Mouse (Mus musculus) forebrain, embryonic 10.5 days (tissue): ENCODE data around the gene Gsk3b. TPM values are rescaled to one million over a fixed set of nuclear protein-coding genes. Genes with fewer than 3 reads are reported as not detected.
"Not testable (repeated sequence)": the region's sequence is repeated elsewhere in the genome, so short reads cannot be mapped to it uniquely, and the experiment has no call there.

ENCODE experiments used
- DNase-seq: peaks from one replicate; pipeline ENCODE4 v3.0.0-alpha.2; 2017; ENCODE audit warnings: low spot score; ENCODE audit errors: extremely low spot score
- H3K27ac ChIP-seq: fragments of 300-500 bp; sonication (generic); 2 replicates; pipeline ENCODE4 v1.5.1; 2016; ENCODE audit warnings: mild to moderate bottlenecking
- H3K27me3 ChIP-seq: fragments of 300-500 bp; sonication (generic); 2 replicates; pipeline ENCODE4 v1.6.1; 2016; ENCODE audit warnings: mild to moderate bottlenecking; ENCODE audit not compliant: poor library complexity, severe bottlenecking
- H3K36me3 ChIP-seq: fragments of 300-500 bp; sonication (generic); replicated peaks from 2 replicates; pipeline ENCODE4 v1.6.1; 2016; ENCODE audit warnings: mild to moderate bottlenecking, moderate library complexity
- H3K4me1 ChIP-seq: fragments of 300-500 bp; sonication (generic); 2 replicates; pipeline ENCODE4 v1.6.1; 2016
- H3K4me3 ChIP-seq: fragments of 300-500 bp; sonication (generic); 2 replicates; pipeline ENCODE4 v1.5.1; 2016; ENCODE audit warnings: mild to moderate bottlenecking, moderate library complexity
- H3K9me3 ChIP-seq: fragments of 300-500 bp; sonication (generic); 2 replicates; pipeline ENCODE4 v1.6.1; 2016; ENCODE audit warnings: mild to moderate bottlenecking, moderate library complexity
- WGBS: fragments of 180-500 bp; shearing (Covaris S2); methylation state at CpG from one replicate; pipeline ENCODE4 v1.1.7; 2016; 5-methylcytosine and 5-hydroxymethylcytosine counted together
- polyA plus RNA-seq: library from polyadenylated mRNA; unstranded; fragments of >200 nt; fragmentation: Nextera tagmentation; extraction: Ambion mirVana; gene quantifications from 2 replicates; pipeline ENCODE4 v1.2.1, GENCODE M21; 2016

Gsk3b gene
- polyA plus RNA-seq, 1 experiment from 2014 or later = 64.3 TPM

- WGBS = 98% methylated on average over 2 of the region's 2 CpGs
- no peaks in the 10 kb centered on the region for H3K9me3 ChIP-seq
Measured at GRCm38 (mm10) chr16:38114074-38114473, 25.3 kb downstream of the Gsk3b start.

GRCm38 (mm10) chr16:38117909-38118308 lies 29.1 kb downstream of the Gsk3b start:
- peaks cover 28% of the 10 kb centered on the region for H3K36me3 ChIP-seq
- not testable (repeated sequence) for H3K27ac ChIP-seq, H3K4me1 ChIP-seq, H3K27me3 ChIP-seq, DNase-seq, H3K4me3 ChIP-seq, H3K9me3 ChIP-seq
- 97% methylated on average over 9 of the region's 9 CpGs for WGBS

More at GRCm38 (mm10) chr16:38114074-38114473, 25.3 kb downstream of the Gsk3b start:
- no peak overlapping the region for H3K4me3 ChIP-seq
- H3K4me1 ChIP-seq = no peaks in the 10 kb centered on the region
- H3K27ac ChIP-seq = no peak overlapping the region
- no peak for DNase-seq
- peaks cover 15% of the 10 kb centered on the region for H3K36me3 ChIP-seq
- no peaks in the 10 kb centered on the region for H3K27me3 ChIP-seq

GRCm38 (mm10) chr16:38118723-38119122 lies 29.9 kb downstream of the Gsk3b start:
- 89% methylated on average over 1 of the region's 1 CpGs for WGBS
- Histone ChIP-seq H3K4me1 (peaks cover 9% of the 10 kb centered on the region), H3K4me3 (no peak overlapping the region), H3K36me3 (peaks cover 32% of the 10 kb centered on the region), H3K27me3 (no peaks in the 10 kb centered on the region), H3K9me3 (no peaks in the 10 kb centered on the region), H3K27ac (no peak overlapping the region)
- DNase-seq = no peak

DNA sequence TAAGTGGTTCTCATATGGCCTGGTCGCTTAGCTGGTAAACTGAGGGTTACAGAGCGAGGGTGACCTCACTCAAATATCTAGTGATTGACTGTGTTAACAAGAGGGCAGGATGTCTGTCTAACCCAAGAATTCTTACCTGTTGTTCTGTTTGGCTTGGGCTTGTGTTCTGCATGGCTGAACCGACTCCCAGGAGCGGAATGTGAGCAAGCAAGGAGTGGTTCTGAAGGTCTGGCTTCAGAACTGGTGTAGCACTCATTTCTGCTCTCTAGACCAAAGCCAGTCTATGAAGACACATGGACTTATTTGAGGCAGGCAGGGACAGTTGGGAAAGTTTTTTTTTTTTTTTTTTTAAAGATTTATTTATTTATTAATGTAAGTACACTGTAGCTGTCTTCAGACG lies 30.5 kb downstream of the Gsk3b start:
- no peak for DNase-seq
- Histone ChIP-seq H3K27me3 (no peaks in the 10 kb centered on the region), H3K27ac (no peak overlapping the region), H3K9me3 (no peaks in the 10 kb centered on the region), H3K4me3 (no peak overlapping the region), H3K36me3 (peaks cover 28% of the 10 kb centered on the region), H3K4me1 (peaks cover 9% of the 10 kb centered on the region)
- WGBS = 92% methylated on average over 5 of the region's 5 CpGs

- Histone ChIP-seq H3K27me3 (no peaks in the 10 kb centered on the region), H3K4me3 (no peak overlapping the region), H3K4me1 (peaks cover 42% of the 10 kb centered on the region), H3K36me3 (peaks cover 12% of the 10 kb centered on the region), H3K27ac (no peak overlapping the region), H3K9me3 (no peaks in the 10 kb centered on the region)
- DNase-seq = no peak
- 86% methylated on average over 5 of the region's 5 CpGs for WGBS
Measured at GRCm38 (mm10) chr16:38129171-38129570, 40.4 kb downstream of the Gsk3b start.

DNA sequence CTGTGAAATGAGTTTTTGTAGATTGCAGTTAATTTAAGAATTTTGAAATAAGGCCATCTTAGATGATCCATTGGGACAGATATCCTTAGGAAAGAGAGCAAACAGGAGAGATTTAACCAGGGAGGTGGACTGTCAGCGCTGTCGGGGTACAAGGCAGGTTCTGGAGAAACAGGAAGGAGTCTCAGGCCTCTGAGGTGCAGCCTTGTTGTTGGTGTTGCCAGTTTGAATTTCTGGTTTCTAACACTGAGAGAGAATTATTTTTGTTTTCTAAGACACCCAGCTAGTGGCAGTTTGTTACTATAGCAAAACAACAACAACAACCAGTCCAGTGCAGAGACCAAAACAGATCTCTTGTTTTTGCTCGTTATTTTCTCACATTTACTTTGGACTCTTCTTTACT lies 42.2 kb downstream of the Gsk3b start:
- Histone ChIP-seq H3K4me1 (peaks cover 42% of the 10 kb centered on the region), H3K4me3 (no peak overlapping the region), H3K27me3 (no peaks in the 10 kb centered on the region), H3K9me3 (no peaks in the 10 kb centered on the region), H3K36me3 (peaks cover 19% of the 10 kb centered on the region), H3K27ac (no peak overlapping the region)
- WGBS = 83% methylated on average over 3 of the region's 3 CpGs
- DNase-seq = no peak

GRCm38 (mm10) chr16:38131756-38132155 lies 43.0 kb downstream of the Gsk3b start:
- Histone ChIP-seq H3K27ac (no peak overlapping the region), H3K4me3 (no peak overlapping the region), H3K4me1 (peaks cover 49% of the 10 kb centered on the region), H3K9me3 (no peaks in the 10 kb centered on the region), H3K27me3 (no peaks in the 10 kb centered on the region), H3K36me3 (peaks cover 13% of the 10 kb centered on the region)
- WGBS = 43% methylated on average over 9 of the region's 9 CpGs
- DNase-seq = no peak

DNA sequence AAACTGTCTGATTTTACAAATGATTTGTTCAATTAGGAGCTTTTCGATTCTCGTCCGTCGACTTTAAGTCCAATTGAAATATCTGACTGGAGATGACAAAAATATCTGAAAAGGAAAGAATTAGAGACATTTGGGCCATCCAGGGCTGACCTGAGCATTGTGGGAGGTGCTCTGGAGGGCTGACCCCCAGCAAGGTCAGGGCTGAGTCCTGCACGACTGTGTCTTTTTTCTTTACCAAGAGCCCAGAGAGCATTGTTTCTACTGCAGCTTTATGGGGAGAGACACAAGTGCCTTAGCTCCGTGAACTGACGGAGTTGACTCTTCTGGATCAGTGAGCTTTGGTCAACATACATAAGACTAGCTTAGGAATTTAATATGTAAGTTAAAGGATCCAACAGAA lies 43.4 kb downstream of the Gsk3b start:
- no peak for DNase-seq
- Histone ChIP-seq H3K4me1 (peaks cover 54% of the 10 kb centered on the region), H3K27ac (no peak overlapping the region), H3K9me3 (no peaks in the 10 kb centered on the region), H3K36me3 (peaks cover 10% of the 10 kb centered on the region), H3K4me3 (no peak overlapping the region), H3K27me3 (no peaks in the 10 kb centered on the region)
- 65% methylated on average over 7 of the region's 7 CpGs for WGBS

DNA sequence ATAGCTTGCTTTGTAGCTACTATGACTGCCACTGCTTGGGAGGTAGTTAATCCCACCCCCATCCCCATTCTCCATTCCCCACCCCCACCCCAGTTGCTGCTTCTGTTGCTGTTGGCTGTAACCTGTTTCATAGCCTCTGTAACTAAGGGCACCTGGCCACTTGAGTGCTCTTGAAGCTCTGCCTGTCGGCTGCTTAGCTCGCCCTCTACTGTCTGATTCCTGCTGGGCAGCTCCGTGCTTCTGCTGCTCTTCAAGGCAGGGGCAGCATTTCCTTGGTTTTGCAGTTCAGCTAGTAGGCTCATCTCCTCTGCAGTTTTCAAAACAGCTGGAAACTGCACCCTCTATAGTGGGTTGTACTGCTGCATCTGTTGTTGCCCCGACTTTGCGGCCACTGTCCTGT lies 48.5 kb downstream of the Gsk3b start:
- no peaks in the 10 kb centered on the region for H3K27me3 ChIP-seq
- no peak overlapping the region for H3K27ac ChIP-seq
- H3K4me3 ChIP-seq = no peak overlapping the region
- H3K36me3 ChIP-seq = peaks cover 7% of the 10 kb centered on the region
- WGBS = 46% methylated on average over 5 of the region's 5 CpGs
- H3K4me1 ChIP-seq = peaks cover 36% of the 10 kb centered on the region
- no peaks in the 10 kb centered on the region for H3K9me3 ChIP-seq
- DNase-seq = no peak

DNA sequence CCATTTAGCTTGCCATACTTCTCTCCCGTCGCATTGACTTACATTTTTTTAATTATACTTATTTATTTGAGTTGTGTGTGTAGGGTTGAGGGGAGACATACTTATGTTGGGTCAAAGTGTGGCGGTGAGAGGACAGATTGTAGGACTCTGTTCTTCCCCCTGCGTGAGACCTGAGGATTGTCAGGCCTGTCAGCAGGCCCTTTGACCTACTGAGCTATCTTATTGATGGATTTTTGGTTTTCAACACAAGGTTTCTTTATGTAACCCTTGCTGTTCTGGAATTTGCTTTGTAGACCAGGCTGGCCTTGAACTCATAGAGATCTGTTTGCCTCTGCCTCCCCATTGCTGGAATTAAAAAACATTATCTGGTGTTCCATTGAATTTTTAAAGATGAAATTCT lies 56.1 kb downstream of the Gsk3b start:
- Histone ChIP-seq H3K9me3 (no peaks in the 10 kb centered on the region; the same call in 1 of the 2 replicates), H3K4me3 (no peak overlapping the region), H3K36me3 (peaks cover 49% of the 10 kb centered on the region), H3K27ac (no peak overlapping the region), H3K4me1 (no peaks in the 10 kb centered on the region), H3K27me3 (no peaks in the 10 kb centered on the region)
- no peak for DNase-seq
- WGBS = 96% methylated on average over 4 of the region's 4 CpGs

- Histone ChIP-seq H3K4me3 (no peak overlapping the region), H3K4me1 (no peaks in the 10 kb centered on the region), H3K27ac (no peak overlapping the region), H3K27me3 (no peaks in the 10 kb centered on the region), H3K9me3 (peaks cover 8% of the 10 kb centered on the region; the same call in 1 of the 2 replicates), H3K36me3 (peaks cover 68% of the 10 kb centered on the region)
- no peak for DNase-seq
Measured at GRCm38 (mm10) chr16:38150555-38150954, 61.8 kb downstream of the Gsk3b start.

DNA sequence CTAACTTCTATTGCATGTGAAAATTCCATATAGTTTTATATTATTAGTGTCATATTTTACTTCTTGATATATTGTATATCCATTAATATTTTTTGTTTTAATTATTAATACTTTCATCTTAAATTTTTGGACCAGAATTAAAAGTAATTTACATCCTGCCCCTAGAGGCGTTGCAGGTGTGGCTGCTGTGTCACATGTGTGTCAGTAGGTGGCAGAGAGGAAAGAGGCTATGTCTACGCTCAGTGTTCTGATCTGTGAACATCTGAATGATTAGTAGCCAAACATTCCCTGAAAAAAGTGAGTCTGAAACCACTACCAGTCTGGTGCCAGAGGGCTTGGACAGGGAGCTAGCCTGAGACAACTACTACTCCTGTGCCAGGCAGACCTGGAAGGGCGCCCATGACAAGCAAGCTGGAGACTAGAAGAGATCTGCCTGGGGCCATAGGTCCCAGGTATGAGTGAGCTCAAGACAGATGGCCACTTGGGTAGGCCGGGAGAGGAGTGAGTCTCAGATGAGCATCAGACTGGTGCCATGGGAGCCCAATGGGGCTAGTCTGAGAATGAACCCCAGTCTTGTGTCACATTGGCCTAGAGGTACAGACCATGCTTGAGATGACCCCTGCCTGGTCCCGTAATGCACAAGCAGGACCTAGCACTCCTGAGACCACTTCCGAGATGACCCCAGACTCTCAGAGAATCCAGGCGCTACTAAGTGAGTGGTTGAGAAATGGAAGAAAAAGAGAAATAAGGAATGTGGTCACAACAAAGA lies 69.2 kb downstream of the Gsk3b start:
- Histone ChIP-seq H3K36me3 (peaks cover 34% of the 10 kb centered on the region), H3K9me3 (peaks cover 8% of the 10 kb centered on the region; the same call in 1 of the 2 replicates), H3K27ac (no peak overlapping the region), H3K27me3 (no peaks in the 10 kb centered on the region), H3K4me1 (no peaks in the 10 kb centered on the region), H3K4me3 (no peak overlapping the region)
- no peak for DNase-seq
- WGBS = 93% methylated on average over 7 of the region's 7 CpGs

- Histone ChIP-seq H3K9me3 (no peaks in the 10 kb centered on the region), H3K36me3 (peaks cover 24% of the 10 kb centered on the region), H3K4me1 (no peaks in the 10 kb centered on the region), H3K4me3 (no peak overlapping the region), H3K27ac (no peak overlapping the region), H3K27me3 (no peaks in the 10 kb centered on the region)
- WGBS = 85% methylated on average over 3 of the region's 3 CpGs
- no peak for DNase-seq
Measured at GRCm38 (mm10) chr16:38162019-38162418, 73.2 kb downstream of the Gsk3b start.
